Mouse (Mus musculus) small intestine, adult 2 months (tissue): ENCODE results near the gene Islr. TPM values are rescaled to one million over a fixed set of nuclear protein-coding genes. Genes with fewer than 3 reads are reported as not detected.

Source experiments
- H3K27ac ChIP-seq: fragments of 200-500 bp; 2 replicates; pipeline ENCODE4 v1.5.1; 2012; ENCODE audit warnings: low read depth, low read length, control low read depth, inconsistent platforms; ENCODE audit not compliant: insufficient read depth
- H3K27me3 ChIP-seq: fragments of 200-500 bp; 2 replicates; pipeline ENCODE4 v1.6.1; 2012; ENCODE audit warnings: mild to moderate bottlenecking, moderate library complexity, low read length, inconsistent platforms; ENCODE audit not compliant: control insufficient read depth, insufficient read depth
- H3K36me3 ChIP-seq: fragments of 200-500 bp; 2 replicates; pipeline ENCODE4 v1.6.1; 2012; ENCODE audit warnings: mild to moderate bottlenecking, low read length, control low read depth, inconsistent platforms; ENCODE audit not compliant: control insufficient read depth, insufficient read depth
- H3K4me1 ChIP-seq: fragments of 200-500 bp; 2 replicates; pipeline ENCODE4 v1.6.1; 2012; ENCODE audit warnings: low read length, inconsistent platforms, mixed read lengths; ENCODE audit not compliant: control insufficient read depth, insufficient read depth, insufficient read length
- H3K4me3 ChIP-seq: fragments of 200-500 bp; 2 replicates; pipeline ENCODE4 v1.5.1; 2012; ENCODE audit warnings: low read depth, mild to moderate bottlenecking, control low read depth, inconsistent platforms, low read length, moderate library complexity
- CTCF ChIP-seq: fragments of 200-500 bp; IDR thresholded peaks from 2 replicates; pipeline ENCODE4 v1.5.1; 2012; ENCODE audit warnings: low read depth, mild to moderate bottlenecking, control low read depth, inconsistent platforms, low read length, moderate library complexity, mixed read lengths; ENCODE audit not compliant: insufficient replicate concordance, insufficient read length; ENCODE audit errors: extremely low read depth
- POLR2A ChIP-seq: fragments of 200-500 bp; IDR thresholded peaks from 2 replicates; pipeline ENCODE4 v1.6.1; 2012; ENCODE audit warnings: low read depth, mild to moderate bottlenecking, control low read depth, inconsistent platforms, low read length, moderate library complexity
- WGBS: fragments of 180-500 bp; shearing (Covaris S2); methylation state at CpG from one replicate; pipeline ENCODE4 v1.1.7; 2018; 5-methylcytosine and 5-hydroxymethylcytosine counted together
- polyA plus RNA-seq: library from polyadenylated mRNA; depleted of rRNA; stranded (reverse); fragments of >200 nt; gene quantifications from 2 replicates; pipeline ENCODE4 v1.2.3, GENCODE M21; 2012; rRNA removed

Islr gene
- polyA plus RNA-seq, 1 experiment, result 31.4 TPM

DNA sequence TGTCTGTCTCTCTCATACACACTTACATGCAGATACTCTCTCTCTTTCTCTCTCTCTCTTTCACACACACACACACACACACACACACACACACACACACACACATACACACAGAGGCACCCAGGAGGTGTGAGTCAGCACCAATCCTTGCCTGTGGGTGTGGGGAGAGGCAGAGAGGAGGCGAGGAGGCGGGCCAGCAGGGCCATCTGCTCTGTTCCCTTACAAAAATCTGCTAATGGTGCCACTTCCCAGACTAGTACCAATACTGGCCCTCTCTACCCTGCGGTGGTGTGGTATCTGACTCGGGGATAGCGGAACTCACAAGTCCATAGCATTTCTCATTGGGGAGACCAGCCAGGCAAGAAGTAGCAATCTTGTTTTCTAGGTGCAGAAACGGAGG is 92.7 kb downstream of the Islr start:
- H3K4me3 ChIP-seq, result no peak overlapping the region
- no peaks in the 10 kb centered on the region for H3K36me3 ChIP-seq
- H3K27ac ChIP-seq, result no peak overlapping the region
- no peaks in the 10 kb centered on the region for H3K27me3 ChIP-seq
- 75% methylated on average over 6 of the region's 6 CpGs for WGBS
- H3K4me1 ChIP-seq, result peaks cover 24% of the 10 kb centered on the region
- TF ChIP-seq POLR2A, result no peak
- no peak for TF ChIP-seq CTCF

DNA sequence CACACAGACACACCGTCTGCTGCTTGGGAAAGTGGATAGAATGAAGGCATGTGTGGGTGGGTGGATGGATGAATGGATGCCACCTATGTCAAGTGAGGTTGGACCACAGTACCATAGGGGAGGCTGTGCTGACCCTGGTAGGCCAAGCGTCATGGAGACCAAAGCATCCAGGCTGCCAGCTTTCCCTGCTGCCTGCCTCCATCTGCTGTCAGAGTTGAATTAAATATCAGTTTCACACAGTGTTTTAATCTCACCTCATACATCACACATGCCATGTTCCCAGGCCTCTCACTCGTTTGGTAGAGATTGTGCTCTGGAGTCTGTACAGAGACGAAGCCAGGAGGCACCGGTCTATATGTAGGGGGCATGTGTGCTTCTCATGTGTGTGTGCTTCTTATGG is 93.3 kb downstream of the Islr start:
- Histone ChIP-seq H3K27me3 (no peaks in the 10 kb centered on the region), H3K27ac (no peak overlapping the region), H3K4me3 (no peak overlapping the region), H3K36me3 (no peaks in the 10 kb centered on the region), H3K4me1 (peaks cover 19% of the 10 kb centered on the region)
- 85% methylated on average over 5 of the region's 5 CpGs for whole genome bisulfite sequencing
- no peak for TF ChIP-seq POLR2A
- TF ChIP-seq CTCF, result no peak

DNA sequence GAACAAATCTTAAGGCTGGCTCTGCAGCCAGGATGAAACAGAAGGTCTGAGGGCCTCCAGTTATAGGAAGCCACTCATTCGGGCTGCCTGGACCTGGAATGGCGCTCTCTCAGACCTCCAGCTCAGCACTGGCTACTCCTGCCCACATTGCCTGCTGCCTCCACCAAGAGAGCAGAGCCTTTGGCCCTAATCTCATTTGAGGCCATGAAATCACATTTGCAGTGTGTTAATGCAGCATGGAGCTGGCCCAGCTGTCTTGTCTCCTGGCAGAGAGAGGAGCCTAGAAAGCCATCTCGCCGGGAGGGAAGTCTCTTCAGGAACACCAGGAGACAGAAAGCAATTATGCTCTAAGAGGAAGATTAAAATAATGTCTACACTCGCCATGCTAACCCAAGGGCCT is 96.6 kb downstream of the Islr start:
- WGBS, result 68% methylated on average over 5 of the region's 5 CpGs
- no peak overlapping the region for H3K4me3 ChIP-seq
- no peak overlapping the region for H3K27ac ChIP-seq
- H3K36me3 ChIP-seq, result no peaks in the 10 kb centered on the region
- TF ChIP-seq CTCF (no peak), POLR2A (no peak)
- no peaks in the 10 kb centered on the region for H3K4me1 ChIP-seq
- H3K27me3 ChIP-seq, result no peaks in the 10 kb centered on the region

Other genes starting within 250 kb of the Islr start
- gene Cyp11a1, start 197.9 kb downstream of the Islr start, polyA plus RNA-seq, result 0.19 and 0.27 TPM in 2 replicates
- 0.83 and 1.7 TPM in 2 replicates for gene Stra6, start 140.5 kb downstream of the Islr start, polyA plus RNA-seq
- gene Ccdc33, start 85.5 kb downstream of the Islr start, polyA plus RNA-seq, result not detected in 2 replicates
- 0.91 and 1.3 TPM in 2 replicates for gene Islr2, start within 50 bp of the Islr start, polyA plus RNA-seq
- 18.4 and 45.0 TPM in 2 replicates for gene Pml, start 45.5 kb upstream of the Islr start, polyA plus RNA-seq
- gene Stoml1, start 48.9 kb upstream of the Islr start, polyA plus RNA-seq, result 9.9 and 21.3 TPM in 2 replicates
- 15.6 and 26.7 TPM in 2 replicates for gene Loxl1, start 108.9 kb upstream of the Islr start, polyA plus RNA-seq
- gene Tbc1d21, start 166.1 kb upstream of the Islr start, polyA plus RNA-seq, result not detected in 2 replicates